Mouse (Mus musculus) right cerebral cortex, postnatal 4 days (tissue): Measurements from ENCODE around the gene Sorcs1.
A peak's percentile ranks its signal among the peaks of the same experiment; 100 is the strongest.

ENCODE experiments used
- DNase-seq: peaks from one replicate; pipeline ENCODE4 v3.0.0-alpha.2; 2022

Gene Sorcs1

GRCm38 (mm10) chr19:50534031-50534430, 144.4 kb downstream of the Sorcs1 start:
- DNase-seq = no peak

DNA sequence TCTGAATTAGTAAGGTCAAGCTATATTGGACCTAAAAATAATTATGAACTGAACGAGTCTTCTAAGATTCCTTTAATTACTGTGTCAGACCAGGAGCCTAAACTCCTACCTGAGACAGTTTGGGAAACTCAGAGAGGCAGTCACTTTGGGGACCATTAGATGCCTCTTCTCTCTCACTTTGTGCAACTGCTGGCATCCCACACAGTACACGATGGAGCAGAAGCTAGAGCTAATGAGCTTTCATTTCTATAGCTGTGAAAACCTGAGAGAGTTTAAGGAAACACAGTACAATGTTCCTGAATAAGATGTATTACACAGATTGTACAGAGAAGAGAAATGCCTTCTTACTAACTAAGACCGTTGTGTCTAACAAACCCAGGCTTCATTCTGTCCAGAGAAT, 150.6 kb downstream of the Sorcs1 start:
- DNase-seq = no peak

DNA sequence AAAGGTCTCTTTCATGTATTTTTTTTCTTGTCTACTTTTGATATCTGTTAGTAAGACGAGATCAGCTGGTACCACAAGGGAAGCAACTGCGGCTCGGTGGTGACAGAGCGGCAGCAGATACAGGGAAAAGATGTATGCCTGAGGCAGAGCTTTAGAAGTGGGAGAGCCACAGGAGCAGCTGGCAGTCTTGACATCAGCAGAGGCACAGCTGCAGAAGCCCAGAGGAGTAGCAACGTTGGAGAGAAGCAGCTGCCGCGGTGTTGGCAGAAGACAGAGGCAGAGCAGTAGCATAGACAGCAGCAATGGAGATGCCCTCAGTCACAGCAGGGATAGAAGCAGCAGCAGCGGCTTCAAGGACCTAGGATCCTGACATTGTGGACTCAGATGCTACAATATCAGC, 152.4 kb downstream of the Sorcs1 start:
- DNase-seq = no peak

DNA sequence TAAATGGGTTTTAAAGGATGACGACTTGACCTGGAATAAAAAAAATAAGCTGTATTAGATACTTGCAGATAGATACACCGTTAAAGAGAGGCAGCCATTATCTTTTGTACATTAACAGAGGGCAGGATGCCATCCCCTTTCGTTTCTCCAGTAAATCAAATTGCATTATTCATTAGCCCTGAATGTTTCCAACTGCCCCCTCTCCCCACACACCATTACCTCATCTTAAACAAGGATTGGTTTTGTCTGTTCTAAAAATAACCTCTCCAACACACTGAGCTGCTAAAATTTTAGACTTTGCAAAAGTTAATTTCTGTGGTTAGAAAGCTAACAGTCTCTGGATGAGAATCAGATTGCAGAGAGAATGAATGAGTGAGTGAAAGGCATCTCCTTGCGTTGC, 156.5 kb downstream of the Sorcs1 start:
- no peak for DNase-seq

DNA sequence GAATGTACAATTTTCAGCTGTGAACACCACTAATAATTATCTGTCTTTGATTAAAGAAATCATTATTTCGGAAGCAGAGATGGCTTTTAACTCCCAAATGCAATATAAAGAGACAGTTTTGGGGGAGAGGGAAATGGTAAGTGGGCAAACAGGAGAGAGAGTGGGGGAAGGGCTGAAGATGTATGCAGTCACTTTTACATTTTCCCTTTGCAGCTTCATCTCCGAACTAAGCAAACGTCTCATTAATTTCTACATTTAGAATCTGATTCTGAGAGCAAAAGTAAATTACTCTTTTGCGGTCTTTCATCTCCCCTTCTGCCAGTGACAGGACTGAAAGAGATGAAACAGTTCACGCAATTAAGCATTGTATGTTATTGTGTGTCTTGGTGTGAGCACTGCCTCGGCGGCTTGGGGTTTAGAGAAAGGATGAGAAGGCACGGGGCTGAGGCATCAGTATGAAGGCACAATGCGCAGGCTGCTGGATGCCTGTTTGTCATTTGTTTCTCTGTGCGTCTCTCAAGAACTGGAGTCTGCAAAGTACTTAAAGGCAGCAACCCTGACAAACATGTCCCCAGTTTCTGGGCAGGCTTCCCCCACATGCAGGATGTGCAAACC, 163.3 kb downstream of the Sorcs1 start:
- no peak for DNase-seq

- no peak for DNase-seq
These were observed 164.1 kb downstream of the Sorcs1 start for GRCm38 (mm10) chr19:50514309-50514830.

DNA sequence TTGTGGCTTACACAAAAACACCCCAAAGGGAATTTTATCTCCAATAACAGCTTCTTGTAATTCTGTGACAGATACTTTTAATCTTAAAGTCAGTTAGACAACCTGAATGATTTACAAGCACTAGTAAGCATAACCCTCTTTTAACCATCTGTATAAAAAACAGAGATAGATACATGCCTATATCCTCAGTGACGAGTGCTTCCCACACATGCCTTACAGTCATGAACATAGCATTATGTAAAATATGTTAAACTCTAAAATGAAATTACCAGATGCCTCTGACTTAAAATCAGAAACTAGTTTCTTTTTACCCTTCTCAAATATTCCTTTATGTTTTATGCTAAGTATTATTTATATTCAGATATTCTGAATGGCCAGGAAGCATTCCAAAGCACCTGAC, 175.6 kb downstream of the Sorcs1 start:
- DNase-seq = no peak

GRCm38 (mm10) chr19:50491121-50491520, 187.3 kb downstream of the Sorcs1 start:
- no peak for DNase-seq

- DNase-seq = no peak
These were observed 187.7 kb downstream of the Sorcs1 start for GRCm38 (mm10) chr19:50490721-50491120.

DNA sequence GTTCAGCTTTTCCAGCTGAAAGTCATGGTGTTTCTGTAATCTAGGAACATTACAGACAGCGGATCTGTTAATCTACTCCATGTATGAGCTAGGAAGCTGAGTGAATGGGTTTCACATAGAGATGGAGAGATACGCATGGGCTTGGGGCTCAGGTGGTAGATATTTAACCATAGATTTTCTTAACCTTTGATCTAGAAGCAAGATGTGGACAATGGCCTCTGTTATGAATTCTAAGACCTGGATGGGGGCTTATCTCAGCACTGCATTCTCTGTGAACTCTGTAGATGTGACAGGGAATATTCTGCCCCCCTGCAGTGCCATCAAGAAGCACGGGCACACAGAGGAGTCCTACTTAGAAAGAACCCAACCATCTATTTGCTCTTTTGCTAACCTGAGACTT, 188.7 kb downstream of the Sorcs1 start:
- no peak for DNase-seq

DNA sequence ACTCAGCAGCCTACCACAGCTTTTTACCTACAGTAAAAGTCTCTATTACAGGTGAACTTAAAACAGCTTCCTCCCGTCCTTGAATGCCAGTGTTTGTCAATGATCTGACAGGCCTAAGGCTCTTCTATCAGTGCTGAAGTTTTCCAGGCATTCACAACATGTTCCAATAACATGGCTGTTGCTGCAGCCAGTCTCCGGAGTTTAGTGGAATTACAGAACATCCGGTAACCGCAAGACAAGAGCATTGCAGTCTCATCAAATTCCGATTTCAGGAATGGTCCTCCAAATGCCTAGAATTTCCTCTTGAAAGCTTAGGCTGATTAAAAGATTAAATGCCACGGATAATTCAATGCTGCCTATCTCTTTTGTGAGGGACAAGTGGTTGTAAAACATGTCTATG, 190.0 kb downstream of the Sorcs1 start:
- DNase-seq = no peak

DNA sequence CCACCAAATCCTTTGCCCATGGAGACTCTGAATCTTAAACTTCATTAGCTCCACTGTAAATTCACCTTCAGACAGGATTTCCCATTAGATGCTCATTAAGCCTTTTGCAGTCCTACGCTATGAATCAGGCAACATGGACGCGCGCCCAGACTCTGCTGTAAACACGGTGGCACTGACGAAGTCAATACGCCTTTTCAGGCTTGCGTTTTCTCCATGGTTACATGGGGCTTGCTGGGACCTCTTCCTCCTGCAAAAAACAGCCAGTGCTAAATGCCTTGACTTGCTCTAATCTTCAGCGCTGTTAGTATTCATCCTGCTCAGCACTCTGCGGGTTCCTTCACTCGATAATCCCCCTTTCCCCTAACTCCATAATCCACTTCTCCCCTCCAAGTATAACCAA, 190.7 kb downstream of the Sorcs1 start:
- peak; percentile 70 for DNase-seq

DNA sequence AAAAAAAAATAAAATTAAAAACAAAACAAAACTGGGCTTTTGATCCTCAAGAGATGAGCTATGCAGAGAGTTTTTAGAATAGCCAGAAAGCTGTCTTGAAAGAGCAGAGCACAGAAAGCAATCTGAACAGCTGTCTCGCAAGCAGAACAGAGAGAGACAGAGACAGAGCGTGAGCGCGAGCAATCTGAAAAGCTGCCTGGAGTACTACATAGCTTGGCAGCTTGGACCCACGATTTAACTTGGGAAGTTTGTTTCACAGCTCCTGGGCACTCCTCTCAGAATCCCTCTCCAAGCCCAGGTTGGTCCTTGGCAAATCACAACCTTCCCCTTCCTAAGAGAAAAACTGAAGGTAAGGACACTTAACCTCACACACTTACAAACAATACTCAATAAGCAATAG, 192.1 kb downstream of the Sorcs1 start:
- DNase-seq = no peak

GRCm38 (mm10) chr19:50476774-50477173, 201.7 kb downstream of the Sorcs1 start:
- DNase-seq = no peak

DNA sequence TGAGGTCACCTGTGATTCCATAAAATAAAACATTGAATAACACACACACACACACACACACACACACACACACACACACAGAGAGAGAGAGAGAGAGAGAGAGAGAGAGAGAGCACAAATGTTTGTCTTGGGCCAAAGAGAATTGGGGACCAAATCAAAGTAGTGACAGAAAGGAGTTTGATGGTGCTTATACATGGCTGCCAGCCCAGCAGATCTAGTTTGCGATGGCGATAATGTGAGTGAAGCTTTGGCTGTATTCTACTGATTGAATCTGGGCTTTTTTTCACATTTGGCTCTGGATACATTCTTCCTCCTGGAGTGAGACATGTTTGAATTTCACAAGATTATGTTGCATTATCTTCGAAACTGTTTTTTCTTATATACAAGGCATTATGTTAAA, 209.9 kb downstream of the Sorcs1 start:
- DNase-seq = no peak

DNA sequence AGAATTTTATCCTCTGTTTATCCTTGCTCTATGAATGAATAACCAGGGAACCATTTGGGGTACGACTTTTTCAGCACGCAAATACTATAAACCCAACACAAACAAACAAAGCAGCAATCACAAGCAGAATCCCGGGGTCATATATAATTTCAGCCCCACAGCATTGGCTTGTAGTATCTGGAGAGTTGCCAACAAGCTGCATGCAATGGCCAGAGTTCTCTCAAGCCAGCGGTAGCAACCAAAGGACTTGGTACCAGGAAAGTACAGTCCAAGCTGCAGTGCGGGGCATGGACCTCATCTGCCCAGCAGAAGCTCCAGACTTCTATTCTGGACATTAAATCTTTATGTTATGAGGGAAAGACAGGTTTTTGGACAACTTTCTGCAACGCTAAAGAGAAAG, 213.6 kb downstream of the Sorcs1 start:
- no peak for DNase-seq

DNA sequence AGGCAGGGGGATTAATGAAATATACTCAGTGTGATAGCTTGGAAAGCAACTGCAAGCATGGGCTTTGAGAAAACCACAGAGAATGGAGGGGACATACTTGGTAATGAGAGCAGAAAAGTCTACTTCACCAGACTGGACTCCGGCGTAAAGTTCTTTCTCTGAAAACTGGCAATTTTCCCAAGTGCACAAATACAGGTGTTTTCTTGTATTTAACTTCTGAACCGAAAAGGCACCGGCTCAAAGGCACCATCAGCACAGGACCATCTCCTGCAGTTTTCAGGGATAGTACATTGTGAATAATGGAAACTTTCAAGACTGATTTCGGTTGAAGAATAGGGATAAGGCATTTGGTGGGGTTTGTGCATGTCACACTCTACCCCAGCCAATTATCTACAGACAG, 219.9 kb downstream of the Sorcs1 start:
- no peak for DNase-seq

- DNase-seq = no peak
These were observed 221.1 kb downstream of the Sorcs1 start for GRCm38 (mm10) chr19:50457275-50457892.

GRCm38 (mm10) chr19:50441099-50441498, 237.3 kb downstream of the Sorcs1 start:
- no peak for DNase-seq

- DNase-seq = no peak
These were observed 238.1 kb downstream of the Sorcs1 start for GRCm38 (mm10) chr19:50440246-50440910.

DNA sequence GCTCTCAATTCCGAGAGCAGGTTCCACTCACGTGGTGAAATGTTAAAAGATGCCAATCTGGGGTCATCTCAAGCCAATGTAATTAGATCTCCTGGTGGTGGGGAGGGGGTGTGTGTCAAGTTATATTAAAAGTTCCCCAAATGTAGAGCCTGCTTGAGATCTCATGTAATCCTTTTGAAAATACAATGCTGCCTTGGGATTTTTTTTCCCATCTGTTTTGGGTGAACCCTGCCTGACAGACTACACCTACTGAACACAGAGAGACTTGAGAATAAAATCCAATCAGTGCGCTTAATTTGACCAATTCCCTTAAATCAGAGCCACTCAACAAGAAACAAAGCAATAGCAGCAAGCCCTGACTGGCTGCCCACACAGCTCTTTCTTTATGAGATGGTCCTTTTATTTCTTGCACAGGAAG, 239.0 kb downstream of the Sorcs1 start:
- DNase-seq = no peak

DNA sequence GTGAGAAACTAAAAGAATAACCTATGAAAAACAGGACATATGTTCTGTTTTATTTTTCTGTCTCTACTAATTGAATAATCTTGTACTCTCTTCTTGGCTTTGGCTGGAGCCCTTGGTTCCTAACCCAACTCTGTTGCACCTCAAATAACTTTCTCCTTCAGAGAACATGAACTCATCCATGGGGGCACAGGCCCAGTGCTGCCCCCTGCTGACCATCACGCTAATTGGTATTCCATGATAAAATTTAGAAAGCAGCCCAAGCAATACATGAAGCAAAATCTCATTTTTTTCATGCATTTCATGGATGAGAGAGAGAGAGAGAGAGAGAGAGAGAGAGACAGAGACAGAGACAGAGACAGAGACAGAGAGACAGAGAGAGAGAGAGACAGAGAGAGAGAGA, 255.5 kb downstream of the Sorcs1 start:
- no peak for DNase-seq

DNA sequence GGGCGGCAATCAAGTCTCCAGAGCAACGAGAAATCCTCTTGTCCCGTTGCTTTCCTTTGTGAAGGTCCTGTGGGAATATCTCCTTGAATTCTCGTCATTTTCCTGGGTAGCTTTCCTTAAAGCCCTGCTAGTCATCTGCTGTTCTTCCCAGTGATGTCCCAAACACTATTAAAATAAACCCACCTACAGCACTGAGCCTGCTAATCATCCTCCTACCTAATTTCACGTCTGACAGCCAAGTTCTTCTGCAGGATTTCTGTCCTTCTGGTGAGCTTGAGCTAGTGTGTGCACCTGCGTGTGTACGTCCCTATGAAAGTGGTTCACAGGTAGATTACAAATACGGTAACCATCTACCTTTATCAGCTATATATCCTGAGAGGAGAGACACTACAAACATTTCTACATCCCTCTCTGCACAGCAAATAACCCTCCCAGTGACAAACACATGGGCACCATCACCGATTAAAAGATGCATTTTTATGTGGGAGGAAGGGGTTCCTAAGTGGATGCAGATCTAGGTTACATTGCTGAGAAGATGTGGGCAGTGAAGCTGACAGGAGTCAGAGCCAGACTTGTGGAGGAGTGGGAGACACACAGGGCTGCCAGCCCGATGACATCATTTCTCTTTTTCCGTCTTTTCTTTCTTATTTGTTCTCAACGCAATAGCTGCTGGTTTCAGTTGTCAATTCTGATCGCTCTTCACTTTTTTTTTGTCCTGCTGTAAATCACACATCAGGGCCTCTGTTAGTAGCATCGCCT, 259.3 kb downstream of the Sorcs1 start:
- DNase-seq = no peak

GRCm38 (mm10) chr19:50410561-50410960, 267.9 kb downstream of the Sorcs1 start:
- no peak for DNase-seq
